Mouse (Mus musculus): ENCODE data around the gene Krt5.
"Not testable (repeated sequence)": the region's sequence is repeated elsewhere in the genome, so short reads cannot be mapped to it uniquely, and the experiment has no call there.

GRCm38 (mm10) chr15:101690460-101690859 lies 22.2 kb downstream of the Krt5 start:
- TF ChIP-seq CTCF (IDR thresholded peaks at IDR 0.05; ENCODE audit: control insufficient read depth, insufficient read depth, insufficient read length); MAX (IDR thresholded peaks at IDR 0.05); CEBPB (IDR thresholded peaks at IDR 0.05; ENCODE audit: low read depth): not testable (repeated sequence)

All from C2C12 (cell line).